Mouse (Mus musculus): Measurements from ENCODE around the gene Vwa7.
A peak's percentile ranks its signal among the peaks of the same experiment; 100 is the strongest.
"Not testable (repeated sequence)": the region's sequence is repeated elsewhere in the genome, so short reads cannot be mapped to it uniquely, and the experiment has no call there.

Gene Vwa7

GRCm38 (mm10) chr17:35000717-35001451, 15.5 kb upstream of the Vwa7 start, which contains the start of gene Vars:
TSS of gene Vars (plus strand) at chr17:35000987.
- DNase-seq (ENCODE audit: low spot score in 2 of 2) = peak; percentile 77 to 81

GRCm38 (mm10) chr17:35001452-35002152, 14.8 kb upstream of the Vwa7 start:
- DNase-seq (ENCODE audit: low spot score in 2 of 2) = peak; percentile 15 to 40

GRCm38 (mm10) chr17:35002153-35002865, 14.1 kb upstream of the Vwa7 start:
- no peak for DNase-seq (ENCODE audit: low spot score in 2 of 2)

- DNase-seq (ENCODE audit: low spot score in 2 of 2) = no peak
Observed at GRCm38 (mm10) chr17:35003022-35003838, 13.1 kb upstream of the Vwa7 start.

- DNase-seq (ENCODE audit: low spot score in 2 of 2) = no peak
Observed at GRCm38 (mm10) chr17:35004075-35004717, 12.2 kb upstream of the Vwa7 start.

GRCm38 (mm10) chr17:35005158-35005557, 11.2 kb upstream of the Vwa7 start:
- no peak for DNase-seq (ENCODE audit: low spot score in 2 of 2)

- DNase-seq (ENCODE audit: low spot score in 2 of 2) = not testable (repeated sequence)
Observed at GRCm38 (mm10) chr17:35005902-35006301, 10.5 kb upstream of the Vwa7 start.

GRCm38 (mm10) chr17:35007387-35007991, 8.9 kb upstream of the Vwa7 start:
- no peak for DNase-seq (ENCODE audit: low spot score in 2 of 2)

GRCm38 (mm10) chr17:35009586-35009985, 6.8 kb upstream of the Vwa7 start:
- DNase-seq (ENCODE audit: low spot score in 2 of 2) = no peak

- DNase-seq (ENCODE audit: low spot score in 2 of 2) = no peak
Observed at GRCm38 (mm10) chr17:35011440-35011839, 4.9 kb upstream of the Vwa7 start.

GRCm38 (mm10) chr17:35012430-35012829, 3.9 kb upstream of the Vwa7 start:
- no peak for DNase-seq (ENCODE audit: low spot score in 2 of 2)

- no peak for DNase-seq (ENCODE audit: low spot score in 2 of 2)
Observed at GRCm38 (mm10) chr17:35013221-35013620, 3.2 kb upstream of the Vwa7 start.

- no peak for DNase-seq (ENCODE audit: low spot score in 2 of 2)
Observed at GRCm38 (mm10) chr17:35015296-35015695, 1.1 kb upstream of the Vwa7 start.

- DNase-seq (ENCODE audit: low spot score in 2 of 2) = no peak
Observed at GRCm38 (mm10) chr17:35016791-35017705, 669 bp downstream of the Vwa7 start.

GRCm38 (mm10) chr17:35017706-35018030, 1.3 kb downstream of the Vwa7 start:
- DNase-seq (ENCODE audit: low spot score in 2 of 2) = no peak

- DNase-seq (ENCODE audit: low spot score in 2 of 2) = no peak
Observed at GRCm38 (mm10) chr17:35018171-35018570, 1.8 kb downstream of the Vwa7 start.

GRCm38 (mm10) chr17:35019894-35020293, 3.5 kb downstream of the Vwa7 start:
- DNase-seq (ENCODE audit: low spot score in 2 of 2) = no peak

- DNase-seq (ENCODE audit: low spot score in 2 of 2) = no peak
Observed at GRCm38 (mm10) chr17:35020551-35020950, 4.2 kb downstream of the Vwa7 start.

- peak; percentile 87 to 88 for DNase-seq (ENCODE audit: low spot score in 2 of 2)
Observed at GRCm38 (mm10) chr17:35021163-35021808, 4.9 kb downstream of the Vwa7 start.
